Mouse (Mus musculus) stomach, postnatal 0 days (tissue): ENCODE measurements around the gene Zfpl1.

ENCODE experiments used
- CTCF ChIP-seq: IDR thresholded peaks from 2 replicates; pipeline ENCODE4 v1.5.1; 2016; ENCODE audit warnings: antibody characterized with exemption, low read depth, mild to moderate bottlenecking, moderate library complexity
- EP300 ChIP-seq: optimal IDR thresholded peaks from 2 replicates; pipeline ENCODE3; 2016; ENCODE audit warnings: antibody characterized with exemption

DNA sequence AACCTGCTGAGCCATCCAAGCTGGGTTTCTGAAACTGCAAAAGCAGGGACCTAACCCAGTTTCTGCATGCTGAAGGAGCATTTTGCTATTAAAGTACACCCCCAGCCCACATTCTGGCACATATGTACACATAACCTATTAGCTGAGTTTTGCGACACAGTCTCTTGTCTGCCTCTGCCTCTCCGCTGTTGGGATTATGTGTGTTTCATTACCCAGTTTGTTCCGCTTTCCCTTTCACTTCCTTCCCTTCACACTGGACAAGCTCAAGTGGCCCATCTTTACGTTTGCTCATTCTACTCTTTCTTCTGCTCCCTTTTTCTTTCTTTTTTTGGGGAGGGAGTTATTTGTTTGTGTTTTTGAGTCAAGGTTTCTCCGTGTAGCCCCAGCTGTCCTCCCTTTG, 10.9 kb downstream of the Zfpl1 start:
- TF ChIP-seq CTCF (no peak), EP300 (no peak)
